10 mouse cellular contexts compared by ENCODE assay signal in genomic region chr5:140661875-140662643, GRCm38 (mm10). TPM values are rescaled to one million over a fixed set of nuclear protein-coding genes. Genes with fewer than 3 reads are reported as not detected.
DNase-seq lines count a peak whose midpoint lies in the region; ATAC-seq and TF ChIP-seq lines count a peak whose summit lies in the region.
"Had no signal": no experiment of that assay in that cellular context is flagged by ENCODE, and none has a peak within 500 bp of the region (broad histone marks: within the 10 kb centered on the region; RNA-seq: fewer than 3 reads in every experiment).

No protein-coding gene starts in this region.

- H3K4me2 ChIP-seq in hindbrain, postnatal 0 days (ENCODE audit: low read depth, low read length): no peak overlapping the region
- H3K4me2 ChIP-seq in hindbrain, embryonic 11.5 days (replicated peaks; ENCODE audit: low read depth, low read length): no peak overlapping the region
- H3K4me2 ChIP-seq in CH12.LX (ENCODE audit: insufficient read depth, low read depth, poor library complexity, severe bottlenecking): peak overlapping the region; percentile 4; the same call in 1 of the 2 replicates
- H3K4me2 ChIP-seq in limb, embryonic 13.5 days (replicated peaks): no peak overlapping the region; the same call in 1 of the 2 replicates
- H3K4me2 ChIP-seq: hindbrain, embryonic 15.5 days had no signal

- WGBS in hindbrain, postnatal 0 days: 53% methylated on average over 12 of the region's 12 CpGs
- WGBS in hindbrain, embryonic 11.5 days: 75% methylated on average over 12 of the region's 12 CpGs
- WGBS in limb, embryonic 13.5 days: 45% methylated on average over 12 of the region's 12 CpGs

- H3K4me1 ChIP-seq in hindbrain, postnatal 0 days (ENCODE audit: insufficient read depth, low read length): peaks cover 10% of the 10 kb centered on the region; the same call in 1 of the 2 replicates
- H3K4me1 ChIP-seq in hindbrain, embryonic 11.5 days (replicated peaks; ENCODE audit: control insufficient read depth, insufficient read depth, low read length): no peaks in the 10 kb centered on the region; the same call in 1 of the 2 replicates
- H3K4me1 ChIP-seq in CH12.LX (ENCODE audit: control insufficient read depth in 1 of 2, insufficient read depth in 2 of 2): peaks cover 9 to 53% of the 10 kb centered on the region in 2 experiments
- H3K4me1 ChIP-seq in cortical plate, adult 2 months (ENCODE audit: control insufficient read depth, insufficient read depth, low read length): peaks cover 20% of the 10 kb centered on the region
- H3K4me1 ChIP-seq in limb, embryonic 13.5 days: peaks cover 42% of the 10 kb centered on the region

- no peak for TF ChIP-seq RAD21 in CH12.LX (IDR thresholded peaks at IDR 0.05; ENCODE audit: low read depth, low read length)

- TF ChIP-seq CTCF in hindbrain, postnatal 0 days (IDR thresholded peaks at IDR 0.05; ENCODE audit: low read depth): no peak
- no peak for TF ChIP-seq CTCF in CH12.LX (conservative IDR thresholded peaks at IDR 0.05 in 1 of 2, IDR thresholded peaks at IDR 0.05 in 1 of 2; ENCODE audit: low read depth in 2 of 2, low read length in 2 of 2)
- no peak for TF ChIP-seq CTCF in cortical plate, adult 2 months (IDR thresholded peaks at IDR 0.05; ENCODE audit: extremely low read depth, insufficient read depth, low read length)

- H3K27ac ChIP-seq in hindbrain, postnatal 0 days: peak overlapping the region; percentile 45; the same call in 1 of the 2 replicates
- H3K27ac ChIP-seq in hindbrain, embryonic 11.5 days (ENCODE audit: low read depth, low read length): no peak overlapping the region
- H3K27ac ChIP-seq in CH12.LX (ENCODE audit: insufficient read depth, low read depth): no peak overlapping the region
- peak overlapping the region; percentile 56 for H3K27ac ChIP-seq in cortical plate, adult 2 months (ENCODE audit: insufficient read depth, low read length)
- peak overlapping the region; percentile 61; the same call in 1 of the 2 replicates for H3K27ac ChIP-seq in limb, embryonic 13.5 days
- H3K27ac ChIP-seq: hindbrain, embryonic 15.5 days; macrophage had no signal

- no peaks in the 10 kb centered on the region for H3K79me2 ChIP-seq in CH12.LX (replicated peaks; ENCODE audit: control insufficient read depth, extremely low read depth, insufficient read depth, poor library complexity, severe bottlenecking)

- no peak for DNase-seq in hindbrain, postnatal 0 days (ENCODE audit: low spot score)
- no peak for DNase-seq in hindbrain, embryonic 11.5 days (ENCODE audit: low spot score)
- DNase-seq in CH12.LX (ENCODE audit: extremely low read depth): no peak
- DNase-seq in adrenal gland, adult 18-20 months (ENCODE audit: low spot score in 2 of 2): no peak
- DNase-seq in adrenal gland, adult 2 months: no peak

- dilution Hi-C loops in CH12.LX (cut with MboI; ENCODE audit: extremely low pct_ligation_motif_present, extremely low pct_unique_long_range_greater_than_20kb, low sequenced_read_pairs): no loop called here

- TF ChIP-seq POLR2A in CH12.LX (IDR thresholded peaks at IDR 0.05; ENCODE audit: low read depth, low read length): no peak
- 0 out of 2 replicates have a peak, but pooled peaks have one; percentile 17 for TF ChIP-seq POLR2A in cortical plate, adult 2 months (IDR thresholded peaks at IDR 0.05; ENCODE audit: extremely low read depth, insufficient read depth, low read length)

- peaks cover 20% of the 10 kb centered on the region; the same call in 1 of the 2 replicates for H3K36me3 ChIP-seq in hindbrain, postnatal 0 days (ENCODE audit: insufficient read depth, low read length)
- no peaks in the 10 kb centered on the region for H3K36me3 ChIP-seq in hindbrain, embryonic 11.5 days (ENCODE audit: control insufficient read depth, insufficient read depth, low read length)
- H3K36me3 ChIP-seq in CH12.LX (replicated peaks in 1 of 2; ENCODE audit: control insufficient read depth in 1 of 2, insufficient read depth in 1 of 2, low read length in 1 of 2): peaks cover 0 to 4% of the 10 kb centered on the region in 2 experiments
- peaks cover 23% of the 10 kb centered on the region for H3K36me3 ChIP-seq in limb, embryonic 13.5 days

- no peak for ATAC-seq in hindbrain, postnatal 0 days
- ATAC-seq in hindbrain, embryonic 11.5 days (ENCODE audit: low FRiP score): no peak
- no peak for ATAC-seq in limb, embryonic 13.5 days (ENCODE audit: low FRiP score, low read depth)
- ATAC-seq: Patski had no signal

- H3K9me3 ChIP-seq in hindbrain, postnatal 0 days (ENCODE audit: low read length): no peaks in the 10 kb centered on the region
- H3K9me3 ChIP-seq in hindbrain, embryonic 11.5 days (ENCODE audit: control insufficient read depth, low read length): no peaks in the 10 kb centered on the region
- no peaks in the 10 kb centered on the region for H3K9me3 ChIP-seq in CH12.LX (replicated peaks; ENCODE audit: low read length)
- H3K9me3 ChIP-seq in limb, embryonic 13.5 days: no peaks in the 10 kb centered on the region
- H3K9me3 ChIP-seq: hindbrain, embryonic 15.5 days had no signal

- no peak overlapping the region for H3K4me3 ChIP-seq in hindbrain, postnatal 0 days (ENCODE audit: low read length)
- H3K4me3 ChIP-seq in hindbrain, embryonic 11.5 days (ENCODE audit: low read depth, low read length): no peak overlapping the region
- peak overlapping the region in 1 of 3 experiments; percentile 27 for H3K4me3 ChIP-seq in CH12.LX (replicated peaks in 1 of 3; ENCODE audit: low read depth in 2 of 3, low read length in 2 of 3, poor library complexity in 1 of 3)
- H3K4me3 ChIP-seq in cortical plate, adult 2 months (ENCODE audit: insufficient read depth, low read length): no peak overlapping the region
- H3K4me3 ChIP-seq in limb, embryonic 13.5 days: no peak overlapping the region
- H3K4me3 ChIP-seq: hindbrain, embryonic 15.5 days had no signal

- TF ChIP-seq EP300 in CH12.LX (IDR thresholded peaks at IDR 0.05; ENCODE audit: low read length): no peak

- in situ Hi-C loops in CH12.LX (cut with MboI; ENCODE audit: low pct_ligation_motif_present, low pct_unique_long_range_greater_than_20kb, low sequenced_read_pairs): no loop called here

- no peaks in the 10 kb centered on the region for H3K27me3 ChIP-seq in hindbrain, postnatal 0 days (ENCODE audit: insufficient read depth, low read length)
- H3K27me3 ChIP-seq in hindbrain, embryonic 11.5 days (ENCODE audit: control insufficient read depth, insufficient read depth, low read length): no peaks in the 10 kb centered on the region; the same call in 1 of the 2 replicates
- no peaks in the 10 kb centered on the region for H3K27me3 ChIP-seq in CH12.LX (replicated peaks)
- no peaks in the 10 kb centered on the region for H3K27me3 ChIP-seq in limb, embryonic 13.5 days
- H3K27me3 ChIP-seq: hindbrain, embryonic 15.5 days; Patski had no signal

- H3K9ac ChIP-seq in hindbrain, postnatal 0 days (replicated peaks; ENCODE audit: low read length): no peak overlapping the region
- no peak overlapping the region for H3K9ac ChIP-seq in hindbrain, embryonic 11.5 days (ENCODE audit: low read depth, low read length)
- no peak overlapping the region for H3K9ac ChIP-seq in CH12.LX (ENCODE audit: insufficient read depth, low read depth)
- 0 out of 2 replicates have a peak overlapping the region, but pooled peaks have one; percentile 19 for H3K9ac ChIP-seq in limb, embryonic 13.5 days
- H3K9ac ChIP-seq: hindbrain, embryonic 15.5 days had no signal

RNA-seq across cellular contexts. Expression of gene Ttyh3, which starts 13.2 kb away (rescaled TPM):
- total RNA-seq in hindbrain, postnatal 0 days (2014; rRNA removed): 253 and 260 TPM in 2 replicates
- 53.5 and 60.3 TPM in 2 replicates for polyA plus RNA-seq in hindbrain, postnatal 0 days (2015; fragmentation: Nextera tagmentation; extraction: Ambion mirVana)
- 52.9 and 53.1 TPM in 2 replicates for polyA plus RNA-seq in hindbrain, embryonic 11.5 days (2014; fragmentation: Nextera tagmentation; extraction: Ambion mirVana)
- 1.4 TPM in 2 replicates for total RNA-seq in CH12.LX (2012; rRNA removed)
- total RNA-seq in CH12.LX (2014; rRNA removed): 0.22 and 0.31 TPM in 2 replicates
- polyA plus RNA-seq in CH12.LX (2012; ENCODE audit: insufficient read length, low read depth): 5.0 and 6.3 TPM in 2 replicates
- 114 and 119 TPM in 2 replicates for polyA plus RNA-seq in cortical plate, adult 2 months (2012; rRNA removed)
- 39.0 and 42.1 TPM in 2 replicates for polyA plus RNA-seq in limb, embryonic 13.5 days (2015; fragmentation: Nextera tagmentation; extraction: Ambion mirVana)
- 10 to 100 TPM; 26.5 to 70.6 TPM for total RNA-seq in adrenal gland, adult 18-20 months (2021)
- 10 to 100 TPM; 48.6 to 95.9 TPM for total RNA-seq in adrenal gland, adult 2 months (2021)
- 185 and 217 TPM in 2 replicates for polyA plus RNA-seq in adrenal gland, adult 2 months (2012; rRNA removed)

RNA-seq across cellular contexts. Expression of gene Iqce, which starts 40.1 kb away (rescaled TPM):
- 19.1 and 43.1 TPM in 2 replicates for total RNA-seq in hindbrain, postnatal 0 days (2014; rRNA removed)
- polyA plus RNA-seq in hindbrain, postnatal 0 days (2015; fragmentation: Nextera tagmentation; extraction: Ambion mirVana): 22.1 and 24.8 TPM in 2 replicates
- polyA plus RNA-seq in hindbrain, embryonic 11.5 days (2014; fragmentation: Nextera tagmentation; extraction: Ambion mirVana): 15.1 and 16.8 TPM in 2 replicates
- total RNA-seq in CH12.LX (2012; rRNA removed) (5.3 and 6.3 TPM in 2 replicates), CH12.LX (2014; rRNA removed) (2.2 and 2.9 TPM in 2 replicates)
- 8.5 and 11.2 TPM in 2 replicates for polyA plus RNA-seq in CH12.LX (2012; ENCODE audit: insufficient read length, low read depth)
- 57.9 and 60.6 TPM in 2 replicates for polyA plus RNA-seq in cortical plate, adult 2 months (2012; rRNA removed)
- 25.2 and 27.1 TPM in 2 replicates for polyA plus RNA-seq in limb, embryonic 13.5 days (2015; fragmentation: Nextera tagmentation; extraction: Ambion mirVana)
- total RNA-seq in adrenal gland, adult 18-20 months (2021): 10 to 100 TPM; 11.4 to 14.3 TPM
- total RNA-seq in adrenal gland, adult 2 months (2021): 10 to 100 TPM; 13.5 to 23.5 TPM
- 19.3 and 19.6 TPM in 2 replicates for polyA plus RNA-seq in adrenal gland, adult 2 months (2012; rRNA removed)

RNA-seq across cellular contexts. Expression of gene Brat1, which starts 42.8 kb away (rescaled TPM):
- 44.6 and 46.7 TPM in 2 replicates for total RNA-seq in hindbrain, postnatal 0 days (2014; rRNA removed)
- polyA plus RNA-seq in hindbrain, postnatal 0 days (2015; fragmentation: Nextera tagmentation; extraction: Ambion mirVana): 17.9 and 18.1 TPM in 2 replicates
- 8.8 and 9.6 TPM in 2 replicates for polyA plus RNA-seq in hindbrain, embryonic 11.5 days (2014; fragmentation: Nextera tagmentation; extraction: Ambion mirVana)
- total RNA-seq in CH12.LX (2012; rRNA removed) (14.5 and 15.0 TPM in 2 replicates), CH12.LX (2014; rRNA removed) (9.0 and 9.8 TPM in 2 replicates)
- polyA plus RNA-seq in CH12.LX (2012; ENCODE audit: insufficient read length, low read depth): 10.0 and 10.9 TPM in 2 replicates
- 25.2 and 25.5 TPM in 2 replicates for polyA plus RNA-seq in cortical plate, adult 2 months (2012; rRNA removed)
- 23.0 and 25.7 TPM in 2 replicates for polyA plus RNA-seq in limb, embryonic 13.5 days (2015; fragmentation: Nextera tagmentation; extraction: Ambion mirVana)
- total RNA-seq in adrenal gland, adult 18-20 months (2021): 10 to 100 TPM; 12.7 to 14.9 TPM
- total RNA-seq in adrenal gland, adult 2 months (2021): 10 to 100 TPM; 16.9 to 18.8 TPM
- polyA plus RNA-seq in adrenal gland, adult 2 months (2012; rRNA removed): 42.9 and 46.4 TPM in 2 replicates

RNA-seq across cellular contexts. Expression of gene Lfng, which starts 54.9 kb away (rescaled TPM):
- 81.4 and 112 TPM in 2 replicates for total RNA-seq in hindbrain, postnatal 0 days (2014; rRNA removed)
- 29.7 and 35.1 TPM in 2 replicates for polyA plus RNA-seq in hindbrain, postnatal 0 days (2015; fragmentation: Nextera tagmentation; extraction: Ambion mirVana)
- polyA plus RNA-seq in hindbrain, embryonic 11.5 days (2014; fragmentation: Nextera tagmentation; extraction: Ambion mirVana): 34.1 and 38.8 TPM in 2 replicates
- not detected in 2 replicates for total RNA-seq in CH12.LX (2012; rRNA removed)
- total RNA-seq in CH12.LX (2014; rRNA removed): not detected in 2 replicates
- not detected in 2 replicates for polyA plus RNA-seq in CH12.LX (2012; ENCODE audit: insufficient read length, low read depth)
- 35.1 and 37.0 TPM in 2 replicates for polyA plus RNA-seq in cortical plate, adult 2 months (2012; rRNA removed)
- 13.4 and 13.5 TPM in 2 replicates for polyA plus RNA-seq in limb, embryonic 13.5 days (2015; fragmentation: Nextera tagmentation; extraction: Ambion mirVana)
- 10 to 100 TPM in 1 of 2 experiments, 1 to 10 TPM in 1; 9.8 to 12.3 TPM for total RNA-seq in adrenal gland, adult 18-20 months (2021)
- total RNA-seq in adrenal gland, adult 2 months (2021): 10 to 100 TPM in 1 of 2 experiments, 1 to 10 TPM in 1; 9.5 to 14.5 TPM
- polyA plus RNA-seq in adrenal gland, adult 2 months (2012; rRNA removed): 59.0 and 60.2 TPM in 2 replicates

Comparison
In these comparisons a context has a peak if more than half of its experiments do, and no peak if none do; other contexts are left out.
1. H3K27ac ChIP-seq: peak in hindbrain, postnatal 0 days (single experiment), cortical plate, adult 2 months (single experiment) and limb, embryonic 13.5 days (single experiment); none in hindbrain, embryonic 11.5 days (single experiment) and CH12.LX (single experiment).